Mouse (Mus musculus): ENCODE data around the gene Dhx29. TPM values are rescaled to one million over a fixed set of nuclear protein-coding genes. Genes with fewer than 3 reads are reported as not detected.

The Dhx29 gene
- 37.0 and 38.1 TPM in 2 replicates for polyA plus RNA-seq (2016; fragmentation: Nextera tagmentation; extraction: Ambion mirVana)

DNA sequence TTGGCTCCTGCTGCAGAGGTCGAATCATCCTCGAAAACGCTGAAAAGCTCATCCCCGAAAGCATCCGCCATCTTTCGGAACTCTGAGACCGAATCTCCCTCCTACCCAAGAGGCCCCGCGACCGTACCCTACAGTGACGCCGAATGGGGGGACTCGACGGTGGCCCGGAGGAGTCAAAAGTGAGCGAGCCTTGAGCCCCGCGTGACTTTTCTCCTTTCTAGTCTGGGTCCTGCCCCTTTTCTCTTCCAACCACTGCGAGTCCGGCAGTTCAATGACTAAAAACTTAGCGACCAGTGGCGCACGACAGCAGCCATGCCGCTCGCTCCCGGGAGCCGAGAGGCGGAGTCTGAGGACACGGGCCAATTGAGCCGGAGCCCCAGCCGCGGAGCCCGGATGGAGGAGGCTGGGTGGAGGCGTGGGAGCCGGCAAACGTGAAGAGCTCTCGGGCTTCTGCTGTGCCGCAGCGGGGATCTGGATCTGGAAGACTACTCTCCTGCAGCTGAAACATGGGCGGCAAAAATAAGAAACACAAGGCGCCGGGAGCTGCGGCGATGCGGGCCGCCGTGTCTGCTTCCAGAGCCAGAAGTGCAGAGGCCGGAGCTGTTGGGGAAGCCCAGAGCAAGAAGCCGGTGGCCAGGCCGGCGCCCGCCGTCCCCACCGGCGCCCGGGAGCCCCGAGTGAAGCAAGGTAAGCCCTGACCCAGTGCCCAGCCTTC, at the start of gene Dhx29, which contains the start of gene Mtrex:
Dhx29 (plus strand) TSS at position 168 of the 715 bp plus-strand sequence.
Mtrex (minus strand) TSS at position 112 of the 715 bp plus-strand sequence.
- Histone ChIP-seq H3K27me3 (no peaks in the 10 kb centered on the region), H3K27ac (peak within 1 kb of the TSS; percentile 88), H3K4me3 (replicated peaks) (peak within 1 kb of the TSS; percentile 90), H3K4me2 (peak within 1 kb of the TSS; percentile 75), H3K4me1 (peaks cover 26% of the 10 kb centered on the region), H3K36me3 (replicated peaks) (peaks cover 21% of the 10 kb centered on the region), H3K9me3 (no peaks in the 10 kb centered on the region), H3K9ac (peak within 1 kb of the TSS; percentile 85)
- ATAC-seq (ENCODE audit: low FRiP score): peak; percentile 99
- under 1% methylated on average over 52 of the region's 57 CpGs for WGBS

DNA sequence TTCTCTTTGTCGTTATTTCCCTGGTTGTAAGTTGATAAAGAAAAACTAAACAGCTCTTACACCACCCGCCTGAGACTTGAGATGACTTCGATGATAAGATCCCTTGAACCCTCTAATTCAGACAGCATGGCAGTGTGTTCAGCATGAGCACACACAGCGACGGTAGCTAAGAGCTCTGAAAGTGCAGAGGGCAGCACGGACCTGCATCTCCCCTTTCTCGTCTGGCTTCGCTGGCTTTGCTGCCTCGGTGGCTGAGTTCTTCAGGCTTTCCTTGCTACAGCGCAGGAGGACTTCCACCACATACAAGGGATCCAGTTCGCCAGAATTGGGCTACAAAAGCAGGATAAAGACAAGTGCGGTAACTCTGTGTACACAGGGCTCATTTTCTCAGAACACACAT, 40.0 kb upstream of the Dhx29 start:
- Histone ChIP-seq H3K9me3 (no peaks in the 10 kb centered on the region), H3K9ac (no peak overlapping the region), H3K27ac (no peak overlapping the region), H3K27me3 (no peaks in the 10 kb centered on the region), H3K4me1 (no peaks in the 10 kb centered on the region), H3K4me3 (replicated peaks) (no peak overlapping the region), H3K36me3 (replicated peaks) (peaks cover 77% of the 10 kb centered on the region), H3K4me2 (no peak overlapping the region)
- WGBS: 92% methylated on average over 12 of the region's 12 CpGs
- ATAC-seq (ENCODE audit: low FRiP score): no peak

DNA sequence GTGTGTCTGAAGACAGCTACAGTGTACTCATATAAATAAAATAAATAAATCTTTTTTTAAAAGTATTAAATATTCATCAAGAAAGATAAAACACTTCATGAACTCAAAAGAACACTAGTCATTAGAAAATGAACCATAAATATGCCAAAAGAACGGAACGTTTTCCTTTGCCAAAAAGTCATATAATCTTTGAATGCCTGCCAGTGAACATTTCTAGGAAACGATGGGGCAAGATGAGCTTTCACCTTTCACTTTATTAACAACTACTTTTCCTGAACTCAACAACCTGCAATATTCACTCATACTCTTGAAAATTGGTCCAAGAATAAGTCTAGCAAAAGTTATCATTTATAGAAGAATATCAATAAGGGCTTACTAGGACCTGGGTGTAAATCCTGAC, 25.1 kb upstream of the Dhx29 start:
- 96% methylated on average over 3 of the region's 3 CpGs for WGBS
- ATAC-seq (ENCODE audit: low FRiP score): no peak
- H3K9me3 ChIP-seq: no peaks in the 10 kb centered on the region
- H3K4me3 ChIP-seq (replicated peaks): no peak overlapping the region
- no peaks in the 10 kb centered on the region for H3K27me3 ChIP-seq
- H3K4me2 ChIP-seq: no peak overlapping the region
- H3K4me1 ChIP-seq: no peaks in the 10 kb centered on the region
- H3K9ac ChIP-seq: no peak overlapping the region
- peaks cover 74% of the 10 kb centered on the region for H3K36me3 ChIP-seq (replicated peaks)
- no peak overlapping the region for H3K27ac ChIP-seq

DNA sequence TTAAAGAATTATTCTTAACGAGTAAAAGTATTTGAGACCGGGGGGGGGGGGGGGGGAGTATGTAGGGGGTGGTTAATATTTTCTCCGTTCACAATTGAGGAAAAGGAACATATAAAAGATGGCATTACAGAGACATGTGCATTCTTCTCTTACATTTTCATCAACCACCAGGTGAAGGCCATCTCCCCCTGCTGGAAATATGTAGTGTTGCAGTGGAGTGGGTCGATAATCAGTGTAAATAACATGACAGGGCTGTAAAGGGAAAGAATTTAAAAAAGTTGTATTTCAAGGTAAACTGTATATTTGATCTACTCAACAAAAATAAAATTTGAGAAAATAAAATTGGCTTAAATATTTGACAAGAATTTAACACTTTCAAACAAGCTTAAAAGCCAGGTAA, 17.6 kb upstream of the Dhx29 start:
- no peak overlapping the region for H3K9ac ChIP-seq
- no peak overlapping the region for H3K27ac ChIP-seq
- no peaks in the 10 kb centered on the region for H3K27me3 ChIP-seq
- H3K4me3 ChIP-seq (replicated peaks): no peak overlapping the region
- H3K4me1 ChIP-seq: no peaks in the 10 kb centered on the region
- no peaks in the 10 kb centered on the region for H3K9me3 ChIP-seq
- peaks cover 46% of the 10 kb centered on the region for H3K36me3 ChIP-seq (replicated peaks)
- H3K4me2 ChIP-seq: no peak overlapping the region
- 75% methylated on average over 4 of the region's 4 CpGs for WGBS
- no peak for ATAC-seq (ENCODE audit: low FRiP score)

DNA sequence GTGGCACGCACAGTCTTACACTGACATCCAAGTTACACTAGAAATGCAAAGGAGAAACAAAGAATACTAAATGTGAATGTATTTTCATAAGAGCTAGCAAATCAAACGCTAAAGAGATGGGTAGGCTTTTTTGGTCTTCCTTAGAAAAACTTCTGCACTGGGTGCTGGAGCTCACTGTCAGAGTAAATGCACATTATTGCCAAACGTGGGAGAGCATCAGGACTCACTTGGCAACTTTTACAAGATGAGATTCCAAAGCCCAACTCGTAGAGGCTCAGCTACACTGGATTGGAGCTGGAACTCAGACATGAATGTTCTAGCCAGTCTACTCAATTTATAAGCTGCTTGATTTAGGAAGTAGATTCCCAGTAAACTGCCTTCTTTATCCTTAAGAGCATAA, 16.8 kb upstream of the Dhx29 start:
- no peaks in the 10 kb centered on the region for H3K27me3 ChIP-seq
- H3K9me3 ChIP-seq: no peaks in the 10 kb centered on the region
- H3K4me3 ChIP-seq (replicated peaks): no peak overlapping the region
- H3K27ac ChIP-seq: no peak overlapping the region
- H3K9ac ChIP-seq: no peak overlapping the region
- WGBS: 89% methylated on average over 4 of the region's 4 CpGs
- no peak for ATAC-seq (ENCODE audit: low FRiP score)
- peaks cover 41% of the 10 kb centered on the region for H3K36me3 ChIP-seq (replicated peaks)
- H3K4me1 ChIP-seq: no peaks in the 10 kb centered on the region
- no peak overlapping the region for H3K4me2 ChIP-seq

DNA sequence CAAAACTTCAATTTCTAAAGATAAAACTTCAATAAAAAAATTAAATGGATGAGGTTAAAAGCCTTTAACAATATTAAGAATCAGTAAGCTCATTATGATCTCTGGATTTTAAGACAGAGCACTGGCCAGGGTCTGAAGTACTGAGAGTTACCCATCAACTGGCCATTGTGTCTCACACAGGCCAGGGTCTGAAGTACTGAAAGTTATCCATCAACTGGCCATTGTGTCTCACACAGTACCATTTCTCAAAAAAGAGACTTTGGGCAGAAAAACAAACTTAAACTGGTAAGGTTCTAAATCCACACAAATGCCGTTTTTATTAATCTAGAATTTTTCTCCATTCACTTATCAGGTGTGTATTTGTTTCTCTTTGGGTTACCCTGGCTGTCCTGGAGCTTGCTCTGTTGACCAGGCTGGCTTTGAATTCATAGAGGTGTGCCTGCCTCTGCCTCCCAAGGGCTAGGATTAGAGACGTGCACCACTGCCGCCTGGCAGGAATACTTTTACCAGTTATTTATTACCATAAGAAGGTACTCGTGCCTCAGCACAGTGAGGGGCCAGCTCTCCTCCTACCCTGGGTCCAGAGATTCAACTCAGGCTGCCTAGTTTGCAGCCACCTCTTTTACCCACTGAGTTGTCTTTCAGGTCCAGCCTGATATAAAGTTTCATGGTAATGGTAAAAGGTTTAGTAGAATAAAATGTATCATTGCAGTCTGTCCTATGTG, 8.0 kb upstream of the Dhx29 start:
- Histone ChIP-seq H3K4me2 (no peak overlapping the region), H3K27ac (no peak overlapping the region), H3K9me3 (no peaks in the 10 kb centered on the region), H3K4me3 (replicated peaks) (no peak overlapping the region), H3K4me1 (no peaks in the 10 kb centered on the region), H3K36me3 (replicated peaks) (peaks cover 40% of the 10 kb centered on the region), H3K9ac (no peak overlapping the region), H3K27me3 (no peaks in the 10 kb centered on the region)
- ATAC-seq (ENCODE audit: low FRiP score): no peak
- WGBS: 91% methylated on average over 4 of the region's 4 CpGs

DNA sequence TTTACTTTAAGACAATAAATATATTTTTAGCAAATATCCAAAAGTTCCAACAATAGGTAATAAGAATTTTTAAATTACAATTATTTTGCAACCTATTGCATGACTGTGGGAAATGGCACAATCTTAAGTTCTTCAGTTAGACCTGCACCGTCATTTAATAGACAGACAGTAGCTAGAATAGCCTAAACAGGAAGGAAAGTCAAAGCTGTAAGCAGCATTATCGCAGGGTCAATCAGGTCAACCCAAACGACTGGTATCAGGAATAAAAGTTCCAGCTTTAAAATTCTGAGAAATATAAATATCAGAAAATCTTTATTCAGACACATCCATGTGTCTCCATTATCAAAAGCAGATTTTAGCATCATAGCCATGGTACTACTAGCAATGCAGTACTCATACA, 6.3 kb upstream of the Dhx29 start:
- H3K4me3 ChIP-seq (replicated peaks): no peak overlapping the region
- H3K36me3 ChIP-seq (replicated peaks): peaks cover 35% of the 10 kb centered on the region
- H3K9ac ChIP-seq: no peak overlapping the region
- no peaks in the 10 kb centered on the region for H3K9me3 ChIP-seq
- H3K4me1 ChIP-seq: peaks cover 7% of the 10 kb centered on the region
- H3K27ac ChIP-seq: no peak overlapping the region
- no peak for ATAC-seq (ENCODE audit: low FRiP score)
- H3K27me3 ChIP-seq: no peaks in the 10 kb centered on the region
- WGBS: 94% methylated on average over 3 of the region's 3 CpGs
- H3K4me2 ChIP-seq: no peak overlapping the region

DNA sequence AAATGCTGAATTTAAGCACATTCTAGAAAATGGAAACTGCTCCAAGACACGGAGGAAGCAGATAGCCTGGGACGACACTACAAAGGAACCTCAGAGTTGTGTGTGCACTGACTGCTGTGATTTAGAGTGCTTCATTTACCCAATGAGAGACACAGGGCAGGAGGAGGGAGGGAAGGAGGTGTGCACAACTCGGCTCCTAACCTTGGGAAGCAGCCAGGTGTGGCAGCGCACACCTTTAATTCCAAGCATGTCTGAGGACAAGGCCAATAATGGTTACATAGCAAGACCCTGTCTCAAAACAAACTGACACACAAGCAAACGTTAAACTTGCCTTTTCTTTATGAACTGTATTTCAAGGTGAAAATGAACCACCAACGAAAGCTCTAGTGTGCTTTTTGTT, 2.0 kb upstream of the Dhx29 start:
- H3K9ac ChIP-seq: peak overlapping the region; percentile 17; the same call in 1 of the 2 replicates
- H3K4me3 ChIP-seq (replicated peaks): no peak overlapping the region
- no peaks in the 10 kb centered on the region for H3K9me3 ChIP-seq
- 87% methylated on average over 6 of the region's 6 CpGs for WGBS
- H3K4me2 ChIP-seq: no peak overlapping the region
- no peak overlapping the region for H3K27ac ChIP-seq
- H3K4me1 ChIP-seq: peaks cover 26% of the 10 kb centered on the region
- H3K36me3 ChIP-seq (replicated peaks): peaks cover 8% of the 10 kb centered on the region
- no peak for ATAC-seq (ENCODE audit: low FRiP score)
- H3K27me3 ChIP-seq: no peaks in the 10 kb centered on the region

DNA sequence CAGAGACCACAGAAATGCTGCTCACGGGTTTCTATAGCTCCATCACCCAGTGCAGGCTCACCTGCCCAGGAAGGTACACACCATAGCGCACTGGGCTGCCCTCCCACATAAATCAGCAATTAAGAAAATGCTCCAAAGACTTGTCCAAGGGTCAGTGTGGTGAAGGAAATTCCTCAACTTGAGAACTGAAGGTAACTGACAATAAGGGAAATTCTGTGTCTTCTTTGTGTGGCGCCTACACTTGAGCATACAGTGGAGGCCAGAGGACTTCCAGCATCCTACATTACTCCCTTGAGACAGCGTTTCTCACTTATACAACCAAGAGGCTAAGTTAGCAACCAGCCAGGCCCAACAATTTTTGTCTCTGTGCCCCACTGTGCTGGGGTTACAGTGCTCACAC, 1.3 kb upstream of the Dhx29 start:
- H3K4me1 ChIP-seq: peaks cover 26% of the 10 kb centered on the region
- peaks cover 15% of the 10 kb centered on the region for H3K36me3 ChIP-seq (replicated peaks)
- H3K9me3 ChIP-seq: no peaks in the 10 kb centered on the region
- H3K4me3 ChIP-seq (replicated peaks): peak overlapping the region; percentile 90
- no peak for ATAC-seq (ENCODE audit: low FRiP score)
- no peak overlapping the region for H3K27ac ChIP-seq
- no peaks in the 10 kb centered on the region for H3K27me3 ChIP-seq
- peak overlapping the region; percentile 85 for H3K9ac ChIP-seq
- 79% methylated on average over 4 of the region's 4 CpGs for WGBS
- peak overlapping the region; percentile 75 for H3K4me2 ChIP-seq

DNA sequence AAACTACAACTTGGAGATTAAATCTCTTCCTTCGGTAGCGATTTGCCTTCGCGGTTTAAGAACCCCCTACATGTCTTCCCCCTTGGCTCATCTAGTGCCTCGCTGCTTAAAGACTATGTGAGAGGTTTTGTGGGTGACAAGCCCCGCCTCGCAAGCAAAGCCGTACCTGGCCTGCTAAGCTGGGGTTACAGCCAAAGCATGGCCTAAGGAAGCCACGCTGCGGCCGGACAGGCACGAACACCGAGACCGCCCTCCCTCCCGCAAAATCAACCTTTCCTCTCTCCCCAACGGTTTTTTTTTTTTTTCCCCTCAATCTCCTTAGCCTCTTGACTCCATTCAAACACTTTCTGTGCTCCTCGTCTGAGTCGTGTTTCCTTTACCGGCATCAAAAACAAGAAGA, 458 bp upstream of the Dhx29 start:
- H3K4me1 ChIP-seq: peaks cover 26% of the 10 kb centered on the region
- peak overlapping the region; percentile 75 for H3K4me2 ChIP-seq
- peak overlapping the region; percentile 90 for H3K4me3 ChIP-seq (replicated peaks)
- no peaks in the 10 kb centered on the region for H3K27me3 ChIP-seq
- H3K9ac ChIP-seq: peak overlapping the region; percentile 85
- peak; percentile 39; the same call in 1 of the 2 replicates for ATAC-seq (ENCODE audit: low FRiP score)
- WGBS: under 1% methylated on average over 19 of the region's 19 CpGs
- no peaks in the 10 kb centered on the region for H3K9me3 ChIP-seq
- peak overlapping the region; percentile 88 for H3K27ac ChIP-seq
- peaks cover 17% of the 10 kb centered on the region for H3K36me3 ChIP-seq (replicated peaks)

DNA sequence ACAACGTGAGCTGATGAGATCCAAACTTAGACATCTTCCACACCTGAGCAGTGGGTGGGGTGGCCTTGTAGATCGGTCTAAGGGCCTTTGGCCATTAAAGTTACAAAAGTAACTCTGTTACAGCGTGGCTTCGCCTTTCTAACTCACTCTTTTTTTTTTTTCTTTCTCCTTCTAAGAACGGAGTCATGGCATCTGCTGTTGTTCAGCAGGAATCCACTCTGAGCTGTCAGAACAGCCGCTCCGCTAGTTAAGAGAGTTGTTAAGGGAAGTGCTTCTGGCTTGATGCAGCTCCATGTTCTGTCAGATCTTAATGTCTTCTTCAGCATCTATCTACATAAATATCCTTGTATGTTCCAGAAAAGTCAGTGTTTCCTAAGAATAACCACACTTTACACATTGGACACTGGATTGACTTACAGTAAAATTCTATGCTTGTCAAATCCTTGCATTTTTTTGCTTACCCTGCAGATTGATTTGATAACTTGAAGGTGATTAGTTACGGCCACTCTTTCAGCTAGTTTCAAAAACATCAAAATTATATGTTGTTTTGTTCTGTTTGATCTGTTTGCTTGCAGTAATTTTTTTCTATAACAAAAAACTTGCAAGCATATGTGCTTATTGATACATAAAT, 899 bp downstream of the Dhx29 start:
- Histone ChIP-seq H3K27ac (peak overlapping the region; percentile 88), H3K36me3 (replicated peaks) (peaks cover 28% of the 10 kb centered on the region), H3K9me3 (no peaks in the 10 kb centered on the region), H3K9ac (peak overlapping the region; percentile 85), H3K4me1 (peaks cover 26% of the 10 kb centered on the region), H3K27me3 (no peaks in the 10 kb centered on the region), H3K4me3 (replicated peaks) (peak overlapping the region; percentile 90), H3K4me2 (peak overlapping the region; percentile 75)
- no peak for ATAC-seq (ENCODE audit: low FRiP score)
- WGBS: 9% methylated on average over 8 of the region's 8 CpGs

DNA sequence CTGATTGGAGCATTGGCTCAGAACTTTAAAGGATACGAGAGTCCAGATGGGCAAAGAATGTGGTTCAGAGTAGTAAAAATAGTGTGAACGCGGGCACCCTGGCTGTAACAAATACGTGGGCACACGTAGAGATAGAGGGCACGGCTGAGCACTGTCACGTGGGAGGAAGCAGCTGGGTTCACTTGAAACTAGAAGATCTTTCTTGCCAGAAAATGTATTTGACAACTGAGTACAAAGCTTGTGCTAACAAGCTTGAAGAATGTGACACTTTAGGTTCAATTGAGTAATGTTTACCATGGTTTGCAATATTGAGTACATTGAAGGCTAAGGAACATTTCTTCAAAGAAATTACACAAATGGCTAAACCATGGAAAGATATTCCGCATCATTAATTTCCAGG, 10.9 kb downstream of the Dhx29 start:
- WGBS: 93% methylated on average over 8 of the region's 8 CpGs
- H3K4me3 ChIP-seq (replicated peaks): no peak overlapping the region
- ATAC-seq (ENCODE audit: low FRiP score): no peak
- no peaks in the 10 kb centered on the region for H3K9me3 ChIP-seq
- no peak overlapping the region for H3K4me2 ChIP-seq
- H3K27me3 ChIP-seq: no peaks in the 10 kb centered on the region
- H3K9ac ChIP-seq: no peak overlapping the region
- no peaks in the 10 kb centered on the region for H3K4me1 ChIP-seq
- peaks cover 72% of the 10 kb centered on the region for H3K36me3 ChIP-seq (replicated peaks)
- no peak overlapping the region for H3K27ac ChIP-seq
